Mouse (Mus musculus): ENCODE measurements around the gene Ak2.

The Ak2 gene

DNA sequence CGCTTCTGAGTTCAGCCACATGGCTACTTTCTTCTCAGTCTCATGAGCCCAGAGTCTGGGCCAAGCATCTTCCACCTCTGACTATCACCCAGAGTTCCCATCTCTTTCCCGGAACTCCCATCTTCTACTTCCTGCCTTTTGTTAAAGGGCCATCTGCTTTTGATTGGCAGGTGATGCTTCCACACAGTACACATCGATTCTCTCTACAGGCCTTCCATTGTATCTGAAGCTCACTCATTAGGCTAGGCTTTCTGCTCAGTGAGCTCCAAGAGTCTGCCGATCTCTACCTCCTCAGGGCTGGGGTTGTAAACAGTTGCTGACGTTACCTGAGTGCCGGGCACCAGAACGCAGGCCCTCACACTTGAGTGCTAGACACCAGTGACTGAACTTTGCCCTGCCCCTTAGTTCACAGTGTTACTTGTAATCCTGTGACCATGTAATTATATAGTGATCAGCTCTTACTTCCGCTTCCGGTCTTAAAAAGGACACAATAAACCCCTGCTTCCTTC lies at the start of gene Ak2:
Gene Ak2, plus strand, starts transcription at position 459 of the 509 bp plus-strand sequence.
- DNase-seq, result no peak

DNA sequence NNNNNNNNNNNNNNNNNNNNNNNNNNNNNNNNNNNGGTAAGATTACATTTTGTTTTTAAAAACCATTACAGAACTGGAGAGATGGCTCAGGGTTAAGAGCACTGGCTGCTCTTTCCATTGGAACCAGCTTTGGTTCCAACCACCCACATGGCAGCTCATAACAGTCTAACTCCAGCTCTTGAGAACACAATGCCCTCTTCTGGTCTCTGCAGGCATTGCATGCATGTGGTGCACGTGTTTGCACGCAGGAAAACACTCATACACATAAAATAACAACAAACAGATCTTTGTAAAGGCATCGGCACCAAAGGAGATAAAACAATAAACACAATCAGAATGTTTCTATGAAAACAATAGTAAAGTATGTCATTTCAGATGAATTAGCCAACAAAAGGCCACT lies 49.4 kb upstream of the Ak2 start:
- peak; percentile 22 for DNase-seq

DNA sequence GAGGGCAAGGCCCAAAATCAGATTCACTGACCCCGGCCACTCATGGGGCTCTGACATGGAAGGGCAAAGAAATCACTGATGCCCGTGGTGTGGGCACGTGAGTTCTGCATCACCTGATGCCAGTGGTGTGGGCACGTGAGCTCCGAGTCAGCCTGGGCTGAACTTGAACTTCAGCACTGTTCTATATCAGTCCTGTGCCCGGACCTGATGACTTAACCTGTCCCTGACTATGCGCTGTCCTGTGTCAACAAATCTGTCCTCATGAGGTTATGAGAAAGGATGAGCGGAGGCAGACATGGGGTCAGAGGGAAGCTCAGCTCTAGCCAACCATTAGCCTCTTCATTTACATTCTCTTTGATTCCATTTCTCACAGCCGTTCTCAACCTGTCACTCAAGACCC lies 45.0 kb upstream of the Ak2 start:
- no peak for DNase-seq

DNA sequence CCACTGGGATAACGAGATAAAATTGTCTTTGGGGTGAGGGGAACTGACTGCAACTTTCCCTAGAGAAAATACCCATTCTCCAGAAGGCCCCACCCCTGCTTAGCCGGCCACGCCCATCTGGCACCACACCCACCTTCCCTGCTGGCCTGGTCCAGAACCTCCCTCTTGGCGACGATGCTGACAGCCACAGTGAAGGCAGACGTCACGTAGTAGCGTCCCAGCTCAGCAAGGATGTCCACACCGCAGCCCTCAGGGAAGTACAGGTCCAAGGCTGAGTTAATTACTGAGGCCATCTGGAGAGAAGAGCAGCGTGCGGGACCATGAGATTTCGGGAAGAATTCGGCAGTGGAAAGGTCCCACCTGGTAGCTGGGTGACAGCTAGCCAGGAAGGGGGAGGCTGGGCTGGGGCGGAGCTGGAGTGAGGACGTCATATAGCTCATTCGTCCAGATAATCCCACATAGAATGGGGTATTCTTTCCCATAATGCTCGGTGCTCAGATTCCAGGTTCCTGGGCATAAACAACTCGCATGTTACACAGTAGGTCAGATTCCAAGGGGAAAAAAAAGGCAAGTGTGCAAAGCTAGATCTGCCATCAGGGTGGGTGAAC lies 44.3 kb upstream of the Ak2 start:
- no peak for DNase-seq

DNA sequence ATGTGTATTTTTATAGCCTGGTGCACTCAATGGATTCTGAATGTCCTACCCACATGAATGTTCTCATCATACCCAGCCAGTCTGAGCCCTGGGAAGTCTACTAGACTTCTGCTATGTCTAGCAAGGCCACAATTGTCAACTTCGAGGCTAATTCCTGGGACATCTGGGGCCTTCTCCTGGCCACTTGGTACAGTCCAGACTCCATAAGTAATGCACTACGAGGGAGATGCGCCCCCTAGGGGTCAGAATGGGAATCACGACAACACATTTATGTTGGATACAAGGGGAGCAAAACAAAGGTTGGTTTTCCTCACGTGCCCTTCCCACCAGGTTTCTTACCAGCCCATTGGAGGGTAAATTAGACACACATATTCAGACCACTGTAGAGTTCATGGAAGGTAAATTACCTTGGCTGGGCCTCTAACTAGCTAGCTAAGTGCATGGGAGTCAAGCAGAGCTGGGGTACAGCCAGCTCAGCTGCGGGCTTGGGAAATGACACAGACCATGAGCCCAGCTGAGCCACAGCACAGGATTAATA lies 43.6 kb upstream of the Ak2 start:
- peak; percentile 76 for DNase-seq

DNA sequence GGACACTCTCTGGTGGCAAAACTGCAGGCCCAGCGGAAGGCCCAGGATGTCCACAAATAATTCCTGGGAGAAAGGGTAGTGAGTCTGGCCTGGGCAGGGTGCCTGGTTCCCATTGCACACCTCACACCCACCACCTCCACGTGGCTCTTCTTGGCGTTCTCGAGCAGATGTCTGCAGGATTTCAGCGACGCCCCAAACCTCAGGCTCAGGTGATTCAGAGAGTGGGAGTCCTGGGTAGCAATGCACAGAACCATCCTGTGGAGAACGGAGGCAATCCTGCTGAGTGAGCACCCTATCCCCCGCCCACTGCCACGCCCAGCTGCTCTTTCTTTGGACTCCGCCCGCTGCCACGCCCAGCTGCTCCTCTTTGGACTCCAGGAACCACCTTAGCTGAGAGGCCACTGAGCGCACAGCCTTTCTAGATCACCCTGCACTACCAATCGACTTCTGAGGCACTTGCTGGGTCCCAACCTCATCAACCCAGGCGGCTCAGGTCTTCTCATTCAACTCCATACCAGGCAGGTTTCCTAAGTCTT lies 42.2 kb upstream of the Ak2 start:
- peak; percentile 19 for DNase-seq

DNA sequence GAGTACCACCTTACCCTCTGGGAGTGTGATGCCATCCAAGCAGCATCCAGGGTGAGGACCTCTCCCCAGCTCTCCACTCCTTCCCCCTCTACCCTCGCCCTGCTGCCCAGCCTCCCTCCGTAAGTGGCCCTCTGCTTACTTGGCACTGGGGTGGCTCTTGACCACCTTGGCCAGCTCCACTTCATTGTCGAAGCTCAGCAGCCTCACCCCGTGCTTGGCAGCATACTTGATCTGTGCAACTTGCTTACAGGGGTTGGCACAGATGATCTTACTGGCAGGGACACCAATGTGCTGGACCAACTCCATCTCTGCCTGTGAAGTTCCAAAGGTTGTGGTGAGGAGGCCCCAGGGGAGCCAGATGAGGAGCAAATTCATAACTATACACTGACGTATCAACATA lies 41.3 kb upstream of the Ak2 start:
- no peak for DNase-seq

DNA sequence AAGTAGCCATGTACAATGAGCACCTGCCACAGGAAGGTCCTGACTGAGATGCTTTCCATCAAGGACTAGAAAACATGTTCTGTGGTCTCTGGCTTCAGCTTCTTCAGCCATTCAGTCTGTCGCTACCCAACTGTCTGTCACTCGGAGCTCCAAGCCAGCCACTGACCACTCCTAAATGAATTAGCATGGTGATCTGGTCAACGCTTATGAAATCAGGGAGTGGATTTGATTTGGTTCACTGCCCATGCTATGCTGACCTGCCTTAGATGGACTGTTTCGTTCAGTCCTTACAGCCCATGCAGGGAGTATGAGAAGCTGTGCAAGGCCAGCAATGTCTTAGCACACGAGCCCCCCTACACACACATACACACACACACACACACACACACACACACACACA lies 37.9 kb upstream of the Ak2 start:
- DNase-seq, result no peak

DNA sequence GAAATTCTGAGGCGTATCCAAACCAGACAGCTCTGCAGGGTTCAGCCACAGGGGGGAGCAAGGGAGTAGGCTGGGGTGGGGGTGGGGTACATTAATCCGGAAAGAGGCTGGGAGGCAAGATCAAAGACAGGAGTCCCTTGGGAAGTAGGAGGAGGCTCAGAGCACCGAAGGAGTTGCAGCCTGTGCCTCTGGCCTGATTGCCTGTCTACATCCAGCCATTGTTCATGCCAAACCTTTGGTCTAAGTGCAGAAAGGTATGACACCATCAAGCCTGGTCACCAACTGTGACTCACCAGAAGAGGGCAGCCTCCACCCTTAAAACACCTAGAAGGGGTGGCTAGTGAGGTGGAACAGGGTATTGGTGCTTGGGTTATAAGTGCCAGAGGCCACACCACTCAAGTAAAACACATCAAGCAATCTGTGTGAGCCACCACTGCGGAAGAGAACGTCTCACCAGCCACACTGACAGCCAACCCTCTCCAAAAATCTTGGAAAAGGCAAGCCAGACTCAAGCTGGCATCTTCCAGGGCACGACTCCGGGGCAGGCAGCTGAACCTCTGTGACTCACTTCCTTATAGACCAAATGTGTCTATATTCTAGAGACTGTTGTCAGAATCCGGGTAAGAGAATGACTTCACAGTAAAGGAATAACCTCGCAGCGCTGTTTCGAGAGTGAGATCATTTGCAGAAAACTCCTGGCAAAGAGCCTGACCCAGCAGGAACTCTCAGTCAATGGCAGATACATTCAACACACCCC lies 34.4 kb upstream of the Ak2 start:
- peak; percentile 64 for DNase-seq

DNA sequence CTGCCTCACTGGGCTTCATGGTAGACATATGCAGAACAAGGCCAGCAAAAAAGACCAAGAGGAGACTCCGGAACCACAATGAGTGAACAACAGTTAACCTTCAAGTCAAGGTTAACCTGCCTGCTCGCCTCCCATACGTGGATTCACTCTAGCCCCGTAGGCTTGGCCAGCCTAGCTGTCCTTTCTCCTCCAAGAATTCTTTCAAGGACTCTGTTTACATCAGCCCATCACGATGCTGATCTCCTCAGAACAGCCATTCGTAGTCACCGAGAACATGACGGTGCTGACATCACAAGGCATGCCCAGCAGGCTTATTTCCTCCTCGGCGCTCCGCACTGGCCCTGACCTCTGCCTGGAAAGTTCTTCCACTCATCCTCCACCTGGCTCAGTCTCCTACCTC lies 33.6 kb upstream of the Ak2 start:
- no peak for DNase-seq

DNA sequence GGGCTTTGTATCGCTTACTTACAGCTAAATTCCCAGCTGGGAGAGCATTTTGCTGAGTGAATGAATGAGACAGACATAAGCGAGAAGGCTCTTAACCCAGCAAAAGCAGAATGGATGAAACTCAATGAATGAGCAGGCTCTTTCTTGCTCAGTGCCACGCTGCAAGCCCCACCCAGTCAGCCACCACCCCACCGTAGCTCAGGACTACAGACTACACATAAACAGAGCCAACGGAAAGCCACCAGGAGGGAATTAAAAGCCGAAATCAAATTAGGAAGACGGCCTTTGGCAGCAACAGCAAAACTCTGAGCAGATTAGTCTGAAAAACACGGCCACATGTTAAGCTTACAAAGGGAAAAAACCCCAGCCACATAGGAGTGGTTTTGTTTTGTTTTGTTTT lies 32.9 kb upstream of the Ak2 start:
- no peak for DNase-seq

DNA sequence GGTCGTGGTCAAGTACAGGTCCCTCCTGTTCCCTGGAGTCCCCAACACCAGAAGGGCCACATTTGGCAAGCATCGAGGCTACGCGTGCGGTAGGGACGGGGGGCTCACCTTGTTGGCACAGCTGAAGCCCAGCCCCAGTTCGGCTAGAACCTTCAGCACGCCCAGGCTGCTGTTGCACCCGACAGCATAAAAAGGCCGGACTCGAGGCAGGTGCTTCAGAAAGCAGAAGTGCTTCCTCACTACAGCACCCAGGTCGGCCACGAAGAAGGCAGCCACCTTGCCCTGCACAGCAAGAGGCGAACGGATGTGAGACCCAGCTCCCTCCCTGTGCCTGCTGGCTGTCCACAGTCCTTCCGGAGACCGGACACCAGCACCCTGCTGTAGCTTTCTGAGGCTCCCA lies 32.1 kb upstream of the Ak2 start:
- no peak for DNase-seq

DNA sequence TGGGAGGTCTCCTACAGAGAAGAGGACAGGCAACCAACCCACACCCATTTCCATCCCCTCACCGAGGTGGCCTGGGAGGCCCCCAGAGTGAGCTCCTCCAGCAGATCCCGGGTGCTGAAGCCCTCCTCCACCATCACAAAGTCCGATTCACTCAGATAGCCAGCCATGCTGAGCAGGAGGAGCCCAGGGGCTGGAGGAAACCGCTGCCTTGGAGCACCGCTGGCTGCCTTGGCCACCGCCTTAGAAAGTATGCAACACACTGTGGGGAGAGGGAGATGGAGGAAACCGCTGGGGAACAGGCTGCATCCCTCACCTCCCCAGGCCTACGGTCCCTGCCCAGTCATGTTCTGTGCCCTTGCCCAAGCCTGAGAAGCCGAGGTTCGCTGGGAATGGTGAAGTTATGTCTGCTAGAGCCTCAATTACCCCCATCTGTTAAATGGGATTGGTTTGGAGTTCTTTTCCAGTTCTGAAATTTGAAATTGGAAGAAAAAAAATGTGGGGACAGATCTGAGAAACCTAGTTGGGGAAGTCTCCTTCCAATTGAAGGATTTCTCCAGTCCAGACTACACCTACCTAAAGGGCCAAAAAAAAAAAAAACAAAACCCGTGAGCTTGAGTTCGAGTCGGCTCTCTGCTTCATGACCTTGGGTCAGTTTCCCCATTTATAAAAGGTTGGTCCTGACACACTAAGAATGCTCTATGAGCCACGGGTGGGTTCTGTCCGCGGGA lies 30.3 kb upstream of the Ak2 start:
- DNase-seq, result peak; percentile 22

DNA sequence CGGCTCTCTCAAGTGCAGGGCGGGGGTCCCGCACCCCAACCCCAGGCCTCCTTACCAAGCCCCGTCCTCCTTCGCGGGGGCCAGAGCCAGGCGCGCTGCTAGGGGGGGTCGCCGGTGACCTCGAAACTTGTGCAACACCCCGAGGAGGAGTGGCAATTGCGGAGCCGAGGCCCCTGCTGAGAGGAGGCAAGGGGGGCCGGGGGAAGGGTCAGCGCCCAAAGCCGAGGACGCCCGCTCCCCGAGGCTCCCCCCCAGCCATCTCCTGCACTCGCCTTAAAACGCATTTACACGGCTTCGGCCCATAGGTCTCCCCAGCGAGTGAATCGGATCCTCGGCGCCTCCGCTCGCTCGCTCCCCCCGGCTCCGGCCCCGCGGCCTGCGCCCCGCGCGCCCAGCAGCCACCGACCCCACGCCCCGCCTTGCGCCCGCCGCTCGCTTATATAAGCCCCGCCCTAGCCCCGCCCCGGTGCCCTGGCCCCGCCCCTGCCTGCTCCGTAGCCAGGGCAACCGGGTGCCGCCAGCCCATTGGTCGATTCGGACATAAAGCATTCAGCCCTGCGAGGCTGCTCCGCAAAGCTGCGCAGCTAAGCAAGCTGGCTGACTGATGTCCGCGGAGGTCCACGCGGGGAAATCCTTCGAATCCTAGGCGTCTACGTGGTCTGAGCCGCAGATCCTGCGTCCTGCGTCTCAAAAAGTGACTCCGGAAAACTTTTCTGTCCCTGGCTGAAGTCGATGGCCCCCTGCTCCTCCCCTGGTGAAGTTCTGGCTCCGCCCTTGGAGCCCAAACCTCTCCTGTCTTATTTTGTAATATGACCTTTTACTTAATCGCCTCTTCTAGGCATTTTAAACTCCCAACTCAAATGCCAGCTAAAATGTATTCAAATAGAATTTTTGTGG lies 29.5 kb upstream of the Ak2 start, which contains the start of gene Azin2:
Gene Azin2, minus strand, starts transcription at position 414 of the 897 bp plus-strand sequence.
- peak; percentile 91 for DNase-seq

DNA sequence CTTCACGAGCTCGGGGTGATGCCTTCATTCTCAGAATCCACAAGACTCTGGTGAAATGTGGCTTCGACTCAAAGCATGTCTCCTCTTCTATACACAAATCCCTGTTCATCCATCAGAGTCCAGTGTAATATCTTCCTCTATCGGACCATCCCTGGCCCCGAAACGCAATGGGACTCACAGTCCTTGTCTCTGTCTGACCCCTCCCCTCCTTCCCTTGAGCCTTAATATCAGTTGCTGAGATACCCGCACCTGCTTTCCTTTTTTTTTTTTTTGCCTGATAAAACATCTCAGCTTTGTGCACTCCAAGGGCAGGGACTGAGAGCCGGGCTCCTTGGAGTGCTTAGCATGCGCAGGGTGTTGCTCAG lies 28.9 kb upstream of the Ak2 start:
- DNase-seq, result no peak

DNA sequence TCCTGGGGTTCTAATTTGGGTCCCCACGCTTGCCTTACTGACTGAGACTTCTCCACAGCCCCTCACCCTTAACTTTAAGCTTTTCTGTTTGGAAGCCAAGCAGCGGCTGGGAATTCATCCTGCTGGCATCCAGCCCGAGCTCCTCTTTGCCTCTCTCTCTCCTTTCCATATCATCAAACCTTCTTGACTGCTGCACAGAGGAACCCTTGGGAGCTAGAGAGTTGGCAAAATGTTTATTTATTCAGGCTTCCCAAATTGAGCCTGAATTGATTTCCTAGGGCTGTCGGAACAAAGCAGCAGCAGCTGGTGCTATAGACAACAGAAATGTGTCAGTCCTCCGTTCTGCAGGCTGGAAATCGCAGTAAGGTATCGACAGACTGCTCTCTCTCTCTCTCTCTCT lies 25.0 kb upstream of the Ak2 start:
- no peak for DNase-seq

DNA sequence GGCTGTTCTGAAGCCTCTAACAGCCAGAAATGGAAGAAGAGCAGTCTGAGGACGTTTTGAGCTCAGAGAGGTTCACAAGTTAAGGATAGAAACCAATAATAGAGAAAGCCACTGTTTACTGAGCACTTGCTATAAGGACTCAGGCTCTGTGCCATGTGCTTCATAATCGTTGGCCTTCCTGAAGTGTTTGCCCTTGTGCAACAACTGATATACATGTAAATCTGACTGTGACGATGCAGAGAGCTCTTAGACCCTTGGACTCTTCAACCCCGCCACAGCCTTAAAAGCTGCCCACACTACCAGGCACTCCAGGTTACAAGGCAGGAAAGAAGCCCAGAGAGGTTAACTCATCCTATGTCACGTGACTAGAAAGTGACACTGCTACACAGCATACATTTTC lies 22.7 kb upstream of the Ak2 start:
- no peak for DNase-seq

DNA sequence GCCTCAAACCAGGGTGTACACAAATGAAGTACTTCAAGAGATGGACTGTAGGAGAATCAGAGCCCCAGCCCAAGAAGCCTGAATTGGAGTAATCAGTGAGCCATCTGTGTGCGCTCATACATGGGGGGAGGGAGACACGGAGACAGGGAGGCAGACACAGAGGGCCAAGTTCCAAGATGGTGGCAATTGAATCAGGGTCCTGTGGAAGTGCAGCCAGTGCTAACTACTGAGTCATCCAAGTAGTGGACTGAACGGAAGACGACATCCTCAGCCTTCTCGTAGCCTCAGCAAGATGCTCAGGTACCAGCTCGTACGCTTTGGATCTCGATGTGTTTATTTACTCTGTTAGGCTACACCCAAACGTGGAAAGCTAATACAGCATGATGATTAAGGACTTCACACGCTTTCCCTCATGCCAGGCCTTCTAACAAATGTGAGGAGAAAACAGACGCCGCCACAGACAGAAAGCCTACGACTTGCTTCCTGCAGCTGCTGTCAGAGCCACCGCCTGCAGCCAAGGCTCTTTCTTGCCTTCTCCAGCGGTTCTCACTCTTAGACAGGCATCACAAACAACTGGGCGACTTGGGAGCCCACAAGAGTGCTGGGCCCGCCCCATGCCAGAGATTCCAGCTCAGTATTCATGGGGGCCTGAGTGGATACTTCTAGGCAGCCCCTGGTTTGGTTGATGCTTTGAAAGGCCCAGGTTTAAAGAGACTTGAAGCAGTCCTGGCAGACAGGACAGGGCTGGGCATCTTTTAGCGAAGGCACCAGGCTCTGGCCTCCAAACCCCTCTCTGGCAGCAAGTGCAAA lies 21.9 kb upstream of the Ak2 start:
- no peak for DNase-seq

DNA sequence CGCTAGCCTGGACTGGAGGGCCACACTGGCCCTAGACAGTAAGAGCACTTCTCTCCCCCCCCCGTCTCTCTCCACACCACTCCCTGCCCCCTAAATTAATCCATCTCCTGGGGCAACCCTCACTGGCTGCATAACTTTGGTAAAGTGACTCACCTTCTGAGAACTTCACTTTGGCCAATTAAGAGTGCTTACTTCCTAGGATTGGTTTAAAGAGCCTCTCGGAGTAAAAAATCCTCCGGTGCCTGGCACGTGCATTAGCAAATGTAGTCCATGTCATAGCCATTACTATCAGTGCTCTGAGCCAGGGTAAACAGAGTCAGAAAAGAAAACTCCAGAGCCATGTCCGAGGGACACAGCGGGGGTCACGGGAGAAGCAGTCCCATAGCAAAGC lies 21.3 kb upstream of the Ak2 start:
- no peak for DNase-seq

DNA sequence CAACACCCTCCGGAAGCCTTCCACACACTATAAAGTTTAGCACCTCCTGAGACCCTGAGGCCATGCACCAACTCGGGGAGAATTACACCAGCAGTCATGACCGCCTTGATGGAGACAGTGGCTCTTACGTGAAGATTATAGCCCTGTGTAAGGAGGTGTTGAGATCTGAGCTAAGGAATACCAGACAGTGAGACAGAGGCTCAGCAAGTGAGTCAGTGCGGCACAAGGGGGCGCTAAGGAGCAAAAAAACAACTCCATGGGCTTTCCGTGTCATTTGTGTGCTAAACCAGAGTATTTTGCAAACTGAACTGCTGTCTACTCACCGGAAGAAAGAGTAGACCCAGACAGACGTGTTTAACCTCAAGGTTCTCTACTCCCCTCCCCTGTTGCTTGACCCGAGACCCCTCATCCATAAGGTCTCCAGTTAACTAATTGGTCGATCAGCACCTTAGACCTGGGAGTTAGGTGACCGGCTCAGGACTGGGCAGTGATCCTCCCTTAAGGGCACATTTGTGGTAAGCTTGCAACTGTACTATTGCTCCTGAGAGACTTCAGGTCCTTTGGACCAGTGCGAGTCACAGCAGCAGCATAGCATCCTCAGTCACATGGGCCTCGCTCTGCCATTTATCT lies 20.6 kb upstream of the Ak2 start:
- DNase-seq, result peak; percentile 91

DNA sequence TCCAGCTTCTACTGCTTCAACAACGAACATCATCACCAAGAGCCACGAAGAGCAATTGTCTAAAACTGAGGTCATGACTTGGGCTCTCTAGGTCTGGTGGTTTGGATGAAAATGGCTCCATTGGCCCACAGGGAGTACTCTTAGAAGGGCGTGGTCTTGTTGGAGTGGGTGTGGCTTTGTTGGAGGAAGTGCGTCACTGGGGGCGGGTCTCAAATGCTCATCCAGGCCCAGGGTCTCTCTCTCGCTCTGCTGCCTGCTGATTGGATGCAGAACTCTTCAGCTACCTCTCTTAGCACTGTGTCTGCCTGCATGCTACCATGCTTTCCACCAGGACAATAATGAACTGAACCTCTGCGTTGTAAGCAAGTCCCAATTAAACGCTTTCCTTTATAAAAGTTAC lies 17.1 kb upstream of the Ak2 start:
- no peak for DNase-seq
